In genomic region chr11:96034596-96035052, GRCm38 (mm10) we compare ENCODE assay signal across 8 mouse cellular contexts. TPM values are rescaled to one million over a fixed set of nuclear protein-coding genes. Genes with fewer than 3 reads are reported as not detected.
DNase-seq lines count a peak whose midpoint lies in the region; ATAC-seq and TF ChIP-seq lines count a peak whose summit lies in the region.

Gene Snf8, plus strand, starts transcription at chr11:96034885.

- peaks cover 16% of the 10 kb centered on the region for H3K79me2 ChIP-seq in MEL (ENCODE audit: control insufficient read depth, insufficient read depth, low read length, poor library complexity)

- H3K27ac ChIP-seq in MEL (ENCODE audit: control insufficient read depth, low read depth, low read length), result peak within 1 kb of the TSS; percentile 86
- H3K27ac ChIP-seq in cerebellum, adult 2 months (ENCODE audit: insufficient read depth, low read length), result no peak within 1 kb of the TSS
- peak within 1 kb of the TSS; percentile 37 for H3K27ac ChIP-seq in lung, embryonic 16.5 days (ENCODE audit: low read length)

- TF ChIP-seq RAD21 in MEL (IDR thresholded peaks at IDR 0.05; ENCODE audit: low read depth, low read length), result no peak

- H3K9me3 ChIP-seq in MEL (replicated peaks; ENCODE audit: insufficient read depth, low read length), result no peaks in the 10 kb centered on the region
- no peaks in the 10 kb centered on the region for H3K9me3 ChIP-seq in lung, embryonic 16.5 days (ENCODE audit: control insufficient read depth, low read length)

- peak; percentile 85 to 96 for ATAC-seq in hematopoietic stem cell, adult 5-6 weeks (replicated peaks in 1 of 2; ENCODE audit: insufficient read depth in 1 of 2, low FRiP score in 2 of 2, low TSS enrichment in 1 of 2, low read depth in 1 of 2, poor library complexity in 2 of 2, severe bottlenecking in 2 of 2)
- ATAC-seq in lung, embryonic 16.5 days (ENCODE audit: low read depth), result peak; percentile 91

- TF ChIP-seq POLR2A in MEL (IDR thresholded peaks at IDR 0.05; ENCODE audit: control insufficient read depth in 1 of 2, insufficient read depth in 1 of 2, low read depth in 1 of 2, low read length in 2 of 2, poor library complexity in 1 of 2), result peak; percentile 67 to 96; a peak in 3 of 4 replicates
- peak; percentile 69 for TF ChIP-seq POLR2A in cerebellum, adult 2 months (IDR thresholded peaks at IDR 0.05; ENCODE audit: borderline replicate concordance, insufficient read depth, low read length)

- under 1% methylated on average over 29 of the region's 29 CpGs for WGBS in cerebellum, adult 2 months
- under 1% methylated on average over 29 of the region's 29 CpGs for WGBS in lung, embryonic 16.5 days

- H3K27me3 ChIP-seq in MEL (ENCODE audit: control insufficient read depth in 1 of 2, insufficient read depth in 2 of 2, low read length in 2 of 2), result no peaks in the 10 kb centered on the region
- no peaks in the 10 kb centered on the region for H3K27me3 ChIP-seq in cerebellum, adult 2 months (ENCODE audit: control insufficient read depth, insufficient read depth, low read length)
- H3K27me3 ChIP-seq in lung, embryonic 16.5 days (ENCODE audit: control insufficient read depth, insufficient read depth, low read depth, low read length), result no peaks in the 10 kb centered on the region

- peak within 1 kb of the TSS; percentile 83 for H3K9ac ChIP-seq in MEL (ENCODE audit: control insufficient read depth, low read depth, low read length, poor library complexity, severe bottlenecking)
- peak within 1 kb of the TSS; percentile 85 for H3K9ac ChIP-seq in lung, embryonic 16.5 days (ENCODE audit: low read length)

- peak within 1 kb of the TSS; percentile 96 for H3K4me2 ChIP-seq in lung, embryonic 16.5 days (ENCODE audit: low read depth, low read length)

- H3K36me3 ChIP-seq in MEL (ENCODE audit: control insufficient read depth in 1 of 2, insufficient read depth in 2 of 2, low read length in 2 of 2), result peaks cover 6 to 26% of the 10 kb centered on the region in 2 experiments
- H3K36me3 ChIP-seq in lung, embryonic 16.5 days (ENCODE audit: control insufficient read depth, insufficient read depth, low read length), result 0 out of 2 replicates have a peak, but pooled peaks cover 4% of the 10 kb centered on the region

- DNase-seq in MEL (ENCODE audit: low read depth, low spot score), result peak; percentile 99
- DNase-seq in cerebellum, adult 2 months, result peak; percentile 94 to 96
- peak; percentile 91 for DNase-seq in forelimb bud, embryonic 11.5 days (ENCODE audit: low read depth, low spot score)
- peak; percentile 88 for DNase-seq in layer of hippocampus, adult 9-10 months (ENCODE audit: low spot score)
- peak; percentile 93 for DNase-seq in ovary, postnatal 10 days (ENCODE audit: low spot score)
- DNase-seq in thymus, postnatal 10 days (ENCODE audit: low spot score in 2 of 2), result peak; percentile 88 to 92

- H3K4me3 ChIP-seq in MEL (ENCODE audit: control insufficient read depth in 1 of 2, insufficient read depth in 1 of 2, low read depth in 2 of 2, low read length in 2 of 2), result peak within 1 kb of the TSS; percentile 75 to 76
- peak within 1 kb of the TSS; percentile 83 for H3K4me3 ChIP-seq in cerebellum, adult 2 months (replicated peaks; ENCODE audit: insufficient read depth, low read depth, low read length)
- H3K4me3 ChIP-seq in lung, embryonic 16.5 days (ENCODE audit: low read length), result peak within 1 kb of the TSS; percentile 87

- TF ChIP-seq CTCF in MEL (IDR thresholded peaks at IDR 0.05 in 2 of 3, conservative IDR thresholded peaks at IDR 0.05 in 1 of 3; ENCODE audit: control insufficient read depth in 1 of 3, insufficient read depth in 1 of 3, low read depth in 2 of 3, low read length in 3 of 3, poor library complexity in 1 of 3, severe bottlenecking in 1 of 3), result no peak
- no peak for TF ChIP-seq CTCF in cerebellum, adult 2 months (IDR thresholded peaks at IDR 0.05; ENCODE audit: borderline replicate concordance, insufficient read depth, low read depth, low read length)

- no peak for TF ChIP-seq EP300 in MEL (IDR thresholded peaks at IDR 0.05; ENCODE audit: low read depth in 1 of 2, low read length in 2 of 2)

- H3K4me1 ChIP-seq in MEL (ENCODE audit: control insufficient read depth in 1 of 2, insufficient read depth in 2 of 2, low read length in 2 of 2), result peaks cover 9 to 30% of the 10 kb centered on the region in 2 experiments
- peaks cover 4% of the 10 kb centered on the region; the same call in 1 of the 2 replicates for H3K4me1 ChIP-seq in cerebellum, adult 2 months (ENCODE audit: control insufficient read depth, insufficient read depth, low read length)
- H3K4me1 ChIP-seq in lung, embryonic 16.5 days (replicated peaks; ENCODE audit: control insufficient read depth, insufficient read depth, low read length), result peaks cover 5% of the 10 kb centered on the region

TF ChIP-seq in MEL, 35 proteins besides CTCF, POLR2A, EP300 and RAD21:
- TF ChIP-seq CHD2 (IDR thresholded peaks at IDR 0.05; ENCODE audit: low read length) (no peak), ZKSCAN1 (IDR thresholded peaks at IDR 0.05; ENCODE audit: low read depth, low read length) (no peak), POLR2AphosphoS2 (IDR thresholded peaks at IDR 0.05; ENCODE audit: low read length) (peak; percentile 94), MAX (IDR thresholded peaks at IDR 0.05; ENCODE audit: low read length) (peak; percentile 20; the same call in 1 of the 2 replicates), ELF1 (IDR thresholded peaks at IDR 0.05; ENCODE audit: low read depth, low read length) (peak; percentile 100), ZMIZ1 (IDR thresholded peaks at IDR 0.05; ENCODE audit: low read depth, low read length) (peak; percentile 88), ETS1 (IDR thresholded peaks at IDR 0.05; ENCODE audit: low read depth, low read length) (0 out of 2 replicates have a peak, but pooled peaks have one; percentile 42), RCOR1 (IDR thresholded peaks at IDR 0.05; ENCODE audit: low read depth, low read length) (no peak), GATA1 (IDR thresholded peaks at IDR 0.05; ENCODE audit: low read depth, low read length) (no peak), MAZ (IDR thresholded peaks at IDR 0.05; ENCODE audit: low read depth, low read length) (peak; percentile 93), MXI1 (IDR thresholded peaks at IDR 0.05; ENCODE audit: low read depth, low read length) (peak; percentile 86), KAT2A (conservative IDR thresholded peaks at IDR 0.05; ENCODE audit: low read depth, low read length) (peak; percentile 75; the same call in 1 of the 2 replicates), TBP (IDR thresholded peaks at IDR 0.05; ENCODE audit: low read depth, low read length) (peak; percentile 89), USF1 (IDR thresholded peaks at IDR 0.05; ENCODE audit: low read depth, low read length) (no peak), SIN3A (IDR thresholded peaks at IDR 0.05; ENCODE audit: low read length) (peak; percentile 96), NELFE (IDR thresholded peaks at IDR 0.05; ENCODE audit: low read depth, low read length) (peak; percentile 92), GABPA (IDR thresholded peaks at IDR 0.05; ENCODE audit: low read depth, low read length) (no peak), BHLHE40 (IDR thresholded peaks at IDR 0.05; ENCODE audit: borderline replicate concordance, low read depth, low read length) (no peak), TCF12 (IDR thresholded peaks at IDR 0.05; ENCODE audit: low read depth, low read length) (peak; percentile 63; the same call in 1 of the 2 replicates), ZNF384 (IDR thresholded peaks at IDR 0.05; ENCODE audit: low read depth, low read length) (peak; percentile 82), HCFC1 (IDR thresholded peaks at IDR 0.05; ENCODE audit: low read depth, low read length) (peak; percentile 94), MYC (IDR thresholded peaks at IDR 0.05; ENCODE audit: low read depth, low read length) (0 out of 2 replicates have a peak, but pooled peaks have one; percentile 45), SMC3 (IDR thresholded peaks at IDR 0.05; ENCODE audit: low read depth, low read length) (no peak), CHD1 (IDR thresholded peaks at IDR 0.05; ENCODE audit: low read depth, low read length) (no peak), JUND (IDR thresholded peaks at IDR 0.05; ENCODE audit: low read depth, low read length) (no peak)

RNA-seq across cellular contexts. Expression of gene Snf8, which starts in this region (rescaled TPM):
- 135 and 137 TPM in 2 replicates for total RNA-seq in MEL (2012; rRNA removed)
- polyA plus RNA-seq in MEL (2012; ENCODE audit: insufficient read depth in 1 of 2, insufficient read length in 2 of 2, low read depth in 1 of 2, low replicate concordance in 2 of 2, missing spikeins in 1 of 2), result 100 to 1,000 TPM in 1 of 2 experiments, not detected in 1; 183 TPM
- polyA plus RNA-seq in cerebellum, adult 2 months (2012; rRNA removed), result 75.0 and 83.5 TPM in 2 replicates
- total RNA-seq in hematopoietic stem cell, adult 5-6 weeks (2017), result 38.0 and 41.3 TPM in 2 replicates
- 84.3 and 92.0 TPM in 2 replicates for polyA plus RNA-seq in lung, embryonic 16.5 days (2015; fragmentation: Nextera tagmentation; extraction: Ambion mirVana)
